Mouse (Mus musculus) forebrain, embryonic 13.5 days (tissue): Measurements from ENCODE around the gene Med7. TPM values are rescaled to one million over a fixed set of nuclear protein-coding genes. Genes with fewer than 3 reads are reported as not detected.
"Not testable (repeated sequence)": the region's sequence is repeated elsewhere in the genome, so short reads cannot be mapped to it uniquely, and the experiment has no call there.

Experiments
- ATAC-seq: fragments of 200-750 bp; cut with Nextera tagmentation; 2 replicates; pipeline ENCODE4 v1.8.0; 2017
- H3K27ac ChIP-seq: fragments of 300-500 bp; sonication (generic); 2 replicates; pipeline ENCODE4 v1.5.1; 2015; ENCODE audit warnings: inconsistent platforms, mild to moderate bottlenecking, moderate library complexity
- H3K27me3 ChIP-seq: fragments of 300-500 bp; sonication (generic); 2 replicates; pipeline ENCODE4 v1.6.1; 2015; ENCODE audit warnings: mild to moderate bottlenecking, inconsistent platforms
- H3K36me3 ChIP-seq: fragments of 300-500 bp; sonication (generic); 2 replicates; pipeline ENCODE4 v1.6.1; 2015; ENCODE audit warnings: mild to moderate bottlenecking, inconsistent platforms; ENCODE audit not compliant: poor library complexity, severe bottlenecking
- H3K4me1 ChIP-seq: fragments of 300-500 bp; sonication (generic); 2 replicates; pipeline ENCODE4 v1.6.1; 2015; ENCODE audit warnings: inconsistent platforms
- H3K4me2 ChIP-seq: fragments of 300-500 bp; sonication (generic); 2 replicates; pipeline ENCODE4 v1.6.1; 2015; ENCODE audit warnings: inconsistent platforms, mild to moderate bottlenecking, moderate library complexity
- H3K4me3 ChIP-seq: fragments of 300-500 bp; sonication (generic); 2 replicates; pipeline ENCODE4 v1.5.1; 2015; ENCODE audit warnings: mild to moderate bottlenecking, inconsistent platforms
- H3K9ac ChIP-seq: fragments of 300-500 bp; sonication (generic); 2 replicates; pipeline ENCODE4 v1.6.1; 2015; ENCODE audit warnings: mild to moderate bottlenecking, inconsistent platforms
- H3K9me3 ChIP-seq: fragments of 300-500 bp; sonication (generic); replicated peaks from 2 replicates; pipeline ENCODE4 v1.6.1; 2016; ENCODE audit warnings: inconsistent platforms
- WGBS: fragments of 180-500 bp; shearing (Covaris S2); methylation state at CpG from one replicate; pipeline ENCODE4 v1.1.7; 2015; 5-methylcytosine and 5-hydroxymethylcytosine counted together
- polyA plus RNA-seq: library from polyadenylated mRNA; unstranded; fragments of >200 nt; fragmentation: Nextera tagmentation; extraction: Ambion mirVana; gene quantifications from 2 replicates; pipeline ENCODE4 v1.2.1, GENCODE M21; 2015

The Med7 gene
- polyA plus RNA-seq, 1 experiment from 2014 or later = 94.8 TPM

- Histone ChIP-seq H3K4me1 (no peaks in the 10 kb centered on the region), H3K4me2 (no peak overlapping the region), H3K4me3 (no peak overlapping the region), H3K36me3 (no peaks in the 10 kb centered on the region), H3K9ac (no peak overlapping the region), H3K27ac (no peak overlapping the region), H3K27me3 (no peaks in the 10 kb centered on the region), H3K9me3 (no peaks in the 10 kb centered on the region)
- WGBS = 89% methylated on average over 4 of the region's 4 CpGs
- ATAC-seq = no peak
Observed at GRCm38 (mm10) chr11:46398473-46398872, 38.3 kb upstream of the Med7 start.

GRCm38 (mm10) chr11:46398933-46399383 lies 37.8 kb upstream of the Med7 start:
- no peak overlapping the region for H3K4me2 ChIP-seq

DNA sequence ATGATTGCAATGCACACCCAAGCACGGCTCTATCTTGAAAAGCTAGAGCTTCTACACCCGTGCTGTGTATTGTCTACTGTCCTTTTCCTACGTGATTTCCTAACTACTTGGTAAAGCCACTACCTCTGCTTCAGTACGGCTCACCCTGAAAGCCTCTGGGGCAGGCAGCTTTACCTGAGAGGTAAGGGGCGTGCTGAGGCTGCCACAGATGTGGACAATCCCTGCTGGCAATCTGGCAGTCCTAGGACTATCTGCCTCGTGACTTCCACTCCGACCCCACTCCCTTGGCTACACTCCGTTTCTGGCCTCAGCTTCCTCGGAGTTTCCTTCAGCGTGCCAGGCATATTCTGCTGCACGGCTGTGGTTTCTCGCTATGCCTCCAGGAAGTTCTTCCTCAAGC lies 35.2 kb upstream of the Med7 start:
- ATAC-seq = no peak
- Histone ChIP-seq H3K27ac (no peak overlapping the region), H3K4me1 (no peaks in the 10 kb centered on the region), H3K9ac (no peak overlapping the region), H3K27me3 (no peaks in the 10 kb centered on the region), H3K36me3 (no peaks in the 10 kb centered on the region), H3K9me3 (no peaks in the 10 kb centered on the region), H3K4me3 (no peak overlapping the region), H3K4me2 (no peak overlapping the region)
- 88% methylated on average over 12 of the region's 12 CpGs for WGBS

More at GRCm38 (mm10) chr11:46398933-46399383, 37.8 kb upstream of the Med7 start:
- 68% methylated on average over 5 of the region's 5 CpGs for WGBS
- H3K4me3 ChIP-seq = no peak overlapping the region
- ATAC-seq = no peak
- no peaks in the 10 kb centered on the region for H3K36me3 ChIP-seq
- no peaks in the 10 kb centered on the region for H3K4me1 ChIP-seq
- H3K27ac ChIP-seq = no peak overlapping the region
- no peaks in the 10 kb centered on the region for H3K27me3 ChIP-seq
- H3K9me3 ChIP-seq = no peaks in the 10 kb centered on the region
- no peak overlapping the region for H3K9ac ChIP-seq

- Histone ChIP-seq H3K4me2 (no peak overlapping the region), H3K9ac (no peak overlapping the region), H3K27me3 (no peaks in the 10 kb centered on the region), H3K4me3 (no peak overlapping the region), H3K9me3 (no peaks in the 10 kb centered on the region), H3K4me1 (no peaks in the 10 kb centered on the region), H3K27ac (no peak overlapping the region), H3K36me3 (no peaks in the 10 kb centered on the region)
- no peak for ATAC-seq
- 88% methylated on average over 16 of the region's 16 CpGs for WGBS
Observed at GRCm38 (mm10) chr11:46404986-46405385, 31.7 kb upstream of the Med7 start.

- H3K36me3 ChIP-seq = no peaks in the 10 kb centered on the region
- no peak overlapping the region for H3K9ac ChIP-seq
- no peak overlapping the region for H3K4me3 ChIP-seq
- H3K27ac ChIP-seq = no peak overlapping the region
- H3K4me2 ChIP-seq = no peak overlapping the region
- no peaks in the 10 kb centered on the region for H3K4me1 ChIP-seq
- 42% methylated on average over 10 of the region's 10 CpGs for WGBS
- H3K27me3 ChIP-seq = no peaks in the 10 kb centered on the region
- no peaks in the 10 kb centered on the region for H3K9me3 ChIP-seq
- ATAC-seq = no peak
Observed at GRCm38 (mm10) chr11:46406721-46407120, 30.0 kb upstream of the Med7 start.

GRCm38 (mm10) chr11:46410018-46410563 lies 26.6 kb upstream of the Med7 start:
- 63% methylated on average over 2 of the region's 2 CpGs for WGBS
- H3K27ac ChIP-seq = no peak overlapping the region
- no peaks in the 10 kb centered on the region for H3K4me1 ChIP-seq
- no peak for ATAC-seq
- no peak overlapping the region for H3K4me2 ChIP-seq
- H3K9ac ChIP-seq = no peak overlapping the region
- no peak overlapping the region for H3K4me3 ChIP-seq
- no peaks in the 10 kb centered on the region for H3K27me3 ChIP-seq
- H3K9me3 ChIP-seq = no peaks in the 10 kb centered on the region
- no peaks in the 10 kb centered on the region for H3K36me3 ChIP-seq

GRCm38 (mm10) chr11:46418438-46418837 lies 18.3 kb upstream of the Med7 start:
- no peaks in the 10 kb centered on the region for H3K9me3 ChIP-seq
- no peak overlapping the region for H3K4me2 ChIP-seq
- no peaks in the 10 kb centered on the region for H3K4me1 ChIP-seq
- H3K27me3 ChIP-seq = no peaks in the 10 kb centered on the region
- H3K4me3 ChIP-seq = no peak overlapping the region
- H3K36me3 ChIP-seq = no peaks in the 10 kb centered on the region
- ATAC-seq = no peak
- H3K9ac ChIP-seq = no peak overlapping the region
- H3K27ac ChIP-seq = no peak overlapping the region
- WGBS = 81% methylated on average over 1 of the region's 1 CpGs

- H3K9ac ChIP-seq = no peak overlapping the region
- no peak overlapping the region for H3K4me2 ChIP-seq
- no peaks in the 10 kb centered on the region for H3K36me3 ChIP-seq
- H3K4me1 ChIP-seq = no peaks in the 10 kb centered on the region
- no peak overlapping the region for H3K4me3 ChIP-seq
- no peaks in the 10 kb centered on the region for H3K27me3 ChIP-seq
- no peaks in the 10 kb centered on the region for H3K9me3 ChIP-seq
- ATAC-seq = no peak
- 90% methylated on average over 5 of the region's 5 CpGs for WGBS
- no peak overlapping the region for H3K27ac ChIP-seq
Observed at GRCm38 (mm10) chr11:46418860-46419259, 17.9 kb upstream of the Med7 start.

GRCm38 (mm10) chr11:46421086-46421888 lies 15.4 kb upstream of the Med7 start:
- H3K27me3 ChIP-seq = no peaks in the 10 kb centered on the region
- no peak overlapping the region for H3K4me3 ChIP-seq
- no peaks in the 10 kb centered on the region for H3K36me3 ChIP-seq
- no peak for ATAC-seq
- H3K4me1 ChIP-seq = no peaks in the 10 kb centered on the region
- WGBS = 88% methylated on average over 8 of the region's 8 CpGs
- no peak overlapping the region for H3K4me2 ChIP-seq
- no peaks in the 10 kb centered on the region for H3K9me3 ChIP-seq
- no peak overlapping the region for H3K27ac ChIP-seq
- no peak overlapping the region for H3K9ac ChIP-seq

DNA sequence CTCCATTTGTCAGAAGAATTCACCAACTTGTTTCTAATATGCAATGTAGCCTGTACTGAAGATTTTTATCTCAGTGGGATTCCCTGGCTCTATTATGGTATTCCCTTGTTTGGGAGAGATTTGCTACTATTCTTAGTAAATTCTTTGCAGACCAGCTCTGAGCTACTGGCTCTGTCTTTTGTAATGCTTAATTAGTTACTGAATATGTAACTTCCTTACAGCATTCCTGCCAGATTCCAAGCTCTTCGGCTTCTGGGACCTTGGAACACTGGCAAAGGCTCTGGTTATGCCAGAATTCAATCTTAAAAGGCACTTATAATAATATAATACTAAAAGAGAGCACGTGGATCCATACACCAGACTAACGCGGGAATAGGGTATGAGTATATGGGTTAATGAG lies 8.6 kb upstream of the Med7 start:
- not testable (repeated sequence) for H3K9ac ChIP-seq, H3K27ac ChIP-seq, H3K4me2 ChIP-seq, ATAC-seq, H3K27me3 ChIP-seq, H3K4me1 ChIP-seq, H3K36me3 ChIP-seq, H3K4me3 ChIP-seq, H3K9me3 ChIP-seq
- WGBS = 36% methylated on average over 4 of the region's 4 CpGs

DNA sequence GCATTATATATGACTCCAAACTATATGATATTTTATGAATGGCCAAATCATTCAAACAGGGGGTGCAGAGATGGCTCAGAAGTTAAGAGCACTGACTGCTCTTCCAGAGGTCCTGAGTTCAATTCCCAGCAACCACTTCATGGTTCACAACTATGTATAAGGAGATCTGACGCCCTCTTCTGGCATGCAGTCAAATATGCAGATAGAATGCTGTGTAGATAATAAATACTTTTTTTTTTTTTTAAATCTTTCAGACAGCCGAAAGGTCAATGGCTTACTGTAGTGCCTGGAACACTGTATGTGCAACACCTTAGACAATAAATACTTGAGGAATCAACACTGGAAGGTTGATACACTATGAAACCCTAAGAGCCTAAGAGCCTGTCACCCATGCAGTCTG lies 6.6 kb upstream of the Med7 start:
- Histone ChIP-seq H3K27me3 (no peaks in the 10 kb centered on the region), H3K27ac (no peak overlapping the region), H3K9ac (no peak overlapping the region), H3K4me1 (no peaks in the 10 kb centered on the region), H3K4me2 (no peak overlapping the region), H3K4me3 (no peak overlapping the region), H3K36me3 (no peaks in the 10 kb centered on the region), H3K9me3 (no peaks in the 10 kb centered on the region)
- 90% methylated on average over 2 of the region's 2 CpGs for WGBS
- no peak for ATAC-seq

DNA sequence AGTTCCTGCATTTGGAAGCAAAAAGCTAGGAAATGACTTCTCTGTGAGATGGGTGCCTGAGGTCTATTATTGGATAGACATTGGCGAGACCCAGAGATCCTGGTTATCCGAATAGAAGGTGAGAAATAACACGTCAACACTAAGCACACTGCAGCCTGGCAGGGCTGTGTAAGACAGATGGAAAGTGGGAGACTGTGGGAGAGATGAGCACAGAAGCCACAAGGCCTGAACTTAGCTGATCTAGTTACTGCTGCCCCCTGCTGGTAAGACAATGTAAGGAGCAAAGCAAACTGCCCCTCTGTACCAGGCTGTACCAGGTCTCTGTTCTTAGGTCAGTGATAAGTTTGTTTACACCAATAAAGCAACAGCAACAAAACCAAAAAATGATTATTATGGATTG lies 5.6 kb upstream of the Med7 start:
- H3K27me3 ChIP-seq = no peaks in the 10 kb centered on the region
- H3K27ac ChIP-seq = no peak overlapping the region
- WGBS = 21% methylated on average over 3 of the region's 3 CpGs
- peaks cover 2% of the 10 kb centered on the region; the same call in 1 of the 2 replicates for H3K4me1 ChIP-seq
- no peak overlapping the region for H3K4me3 ChIP-seq
- peak; percentile 94 for ATAC-seq
- no peaks in the 10 kb centered on the region for H3K9me3 ChIP-seq
- H3K36me3 ChIP-seq = no peaks in the 10 kb centered on the region
- H3K4me2 ChIP-seq = no peak overlapping the region
- H3K9ac ChIP-seq = no peak overlapping the region

GRCm38 (mm10) chr11:46435363-46435762 lies 1.4 kb upstream of the Med7 start:
- Histone ChIP-seq H3K9ac (no peak overlapping the region), H3K36me3 (peaks cover 8% of the 10 kb centered on the region), H3K4me2 (no peak overlapping the region), H3K9me3 (no peaks in the 10 kb centered on the region), H3K4me3 (no peak overlapping the region), H3K4me1 (peaks cover 11% of the 10 kb centered on the region), H3K27ac (no peak overlapping the region), H3K27me3 (no peaks in the 10 kb centered on the region)
- no peak for ATAC-seq
